Mouse (Mus musculus): Measurements from ENCODE around the gene Gm20388. TPM values are rescaled to one million over a fixed set of nuclear protein-coding genes. Genes with fewer than 3 reads are reported as not detected.

Gm20388 gene
- total RNA-seq, 1 experiment from 2014 or later: 10.0 TPM

GRCm38 (mm10) chr8:122076183-122076842 is 2165.7 kb downstream of the Gm20388 start:
- no peak for ATAC-seq (replicated peaks; ENCODE audit: insufficient number of reproducible peaks, low FRiP score, low TSS enrichment, poor library complexity, severe bottlenecking)

DNA sequence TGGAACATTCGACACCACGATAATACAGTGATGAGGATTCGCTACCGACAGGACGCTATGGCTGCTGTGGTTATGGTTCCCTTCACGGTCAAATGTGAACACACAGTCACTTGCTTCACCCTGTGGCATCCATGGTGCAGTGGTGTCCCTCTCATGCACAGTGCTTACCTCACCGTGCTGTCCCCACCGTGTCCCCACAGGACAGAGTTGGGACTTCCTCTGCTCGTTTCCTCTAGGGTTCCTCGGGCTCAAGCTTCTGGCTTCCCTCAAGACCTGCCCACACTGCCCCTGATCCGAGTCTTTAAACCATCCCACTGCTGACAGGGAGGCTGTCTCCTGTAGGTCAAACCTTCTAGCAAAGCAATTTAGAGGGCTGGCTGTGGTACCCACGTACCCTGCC is 2167.7 kb downstream of the Gm20388 start:
- ATAC-seq (replicated peaks; ENCODE audit: insufficient number of reproducible peaks, low FRiP score, low TSS enrichment, poor library complexity, severe bottlenecking): no peak

GRCm38 (mm10) chr8:122079093-122079492 is 2168.5 kb downstream of the Gm20388 start:
- ATAC-seq (replicated peaks; ENCODE audit: insufficient number of reproducible peaks, low FRiP score, low TSS enrichment, poor library complexity, severe bottlenecking): no peak

DNA sequence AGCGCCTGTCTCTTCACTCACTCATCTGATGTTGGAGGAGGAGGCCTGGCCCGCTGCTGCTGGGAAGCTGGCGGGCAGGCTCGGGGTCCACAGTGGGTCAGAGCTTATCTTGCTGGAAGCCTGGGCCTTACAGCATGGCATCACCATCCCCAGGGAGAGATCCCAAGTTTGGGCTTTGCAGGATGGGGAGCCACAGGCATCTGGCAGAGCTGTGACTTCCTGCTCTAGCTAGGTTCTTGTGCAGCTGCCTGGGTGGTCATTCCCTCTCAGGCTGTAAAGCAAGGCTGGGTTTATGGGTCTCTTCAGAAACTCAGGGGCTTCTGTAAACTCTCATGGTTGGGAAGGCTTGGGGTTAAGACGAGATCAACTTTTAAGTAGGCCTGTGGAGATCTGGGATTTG is 2169.7 kb downstream of the Gm20388 start:
- no peak for ATAC-seq (replicated peaks; ENCODE audit: insufficient number of reproducible peaks, low FRiP score, low TSS enrichment, poor library complexity, severe bottlenecking)

DNA sequence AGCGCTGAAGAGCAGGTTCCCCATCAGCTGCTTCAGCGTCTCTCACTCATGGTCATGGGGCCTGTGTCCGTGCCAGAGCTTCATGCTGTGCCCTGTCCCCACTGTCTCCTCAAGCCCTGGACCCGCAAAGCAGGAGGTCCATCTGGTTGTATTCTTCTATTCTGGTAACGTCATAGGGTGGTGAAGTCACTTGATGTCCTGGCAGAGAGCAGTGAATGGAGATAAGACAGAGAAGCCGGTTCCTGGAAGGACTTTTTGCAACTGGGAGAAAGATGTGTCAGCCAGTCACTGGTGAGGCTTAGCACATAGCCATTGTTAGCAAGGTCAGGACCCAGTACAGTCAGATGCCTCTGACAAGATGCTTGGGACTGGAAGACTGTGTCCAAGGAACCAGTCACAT is 2172.8 kb downstream of the Gm20388 start:
- ATAC-seq (replicated peaks; ENCODE audit: insufficient number of reproducible peaks, low FRiP score, low TSS enrichment, poor library complexity, severe bottlenecking): no peak

DNA sequence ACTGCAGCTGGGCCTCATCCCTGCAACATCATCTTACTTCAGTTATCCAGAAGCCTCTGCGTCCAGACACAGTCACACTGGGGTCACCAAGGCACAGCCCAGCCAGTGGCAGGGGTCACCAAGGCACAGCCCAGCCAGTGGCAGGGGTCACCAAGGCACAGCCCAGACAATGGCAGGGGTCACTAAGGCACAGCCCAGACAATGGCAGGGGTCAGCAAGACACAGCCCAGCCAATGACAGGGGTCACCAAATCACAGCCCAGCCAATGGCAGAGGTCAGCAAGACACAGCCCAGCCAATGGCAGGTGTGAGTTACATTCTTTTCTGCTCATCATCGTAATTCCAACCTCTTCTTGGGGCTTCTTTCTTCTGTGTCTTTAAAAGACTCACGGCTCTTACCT is 2173.5 kb downstream of the Gm20388 start:
- ATAC-seq (replicated peaks; ENCODE audit: insufficient number of reproducible peaks, low FRiP score, low TSS enrichment, poor library complexity, severe bottlenecking): no peak

DNA sequence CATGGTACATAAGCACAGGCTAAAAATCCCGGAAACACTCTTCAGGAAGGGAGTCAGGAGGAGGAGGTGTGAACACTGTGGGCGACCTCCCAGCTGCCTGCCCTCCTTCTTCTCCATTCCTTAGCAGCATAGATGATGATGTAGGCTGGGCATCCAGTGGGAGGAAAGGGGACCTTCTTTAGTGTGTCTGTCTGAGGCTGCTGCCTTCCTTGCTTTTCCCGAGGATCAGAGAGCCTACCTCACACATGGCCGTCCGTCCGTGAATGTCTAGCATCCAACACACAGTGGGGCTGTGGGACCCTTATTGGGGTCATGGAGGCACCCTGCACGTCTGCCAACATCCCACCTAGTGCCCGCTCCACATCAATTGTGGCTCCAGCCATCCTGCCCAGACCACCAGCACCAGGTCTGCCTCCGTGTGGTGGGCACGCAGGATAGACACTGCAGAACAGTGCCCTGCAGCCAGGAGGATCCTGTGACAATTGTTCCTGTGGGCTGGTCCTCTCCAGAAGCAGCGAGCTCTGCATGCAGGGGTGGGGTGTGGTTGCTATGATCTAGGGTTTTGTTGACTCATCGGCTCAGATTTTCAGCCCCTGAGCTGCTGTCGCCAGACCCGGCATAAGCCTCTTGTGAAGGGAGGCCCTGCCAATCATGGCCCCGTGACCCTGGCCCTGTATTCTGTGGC is 2174.2 kb downstream of the Gm20388 start:
- ATAC-seq (replicated peaks; ENCODE audit: insufficient number of reproducible peaks, low FRiP score, low TSS enrichment, poor library complexity, severe bottlenecking): no peak

- ATAC-seq (replicated peaks; ENCODE audit: insufficient number of reproducible peaks, low FRiP score, low TSS enrichment, poor library complexity, severe bottlenecking): no peak
Observed at GRCm38 (mm10) chr8:122086064-122086463, 2175.4 kb downstream of the Gm20388 start.

DNA sequence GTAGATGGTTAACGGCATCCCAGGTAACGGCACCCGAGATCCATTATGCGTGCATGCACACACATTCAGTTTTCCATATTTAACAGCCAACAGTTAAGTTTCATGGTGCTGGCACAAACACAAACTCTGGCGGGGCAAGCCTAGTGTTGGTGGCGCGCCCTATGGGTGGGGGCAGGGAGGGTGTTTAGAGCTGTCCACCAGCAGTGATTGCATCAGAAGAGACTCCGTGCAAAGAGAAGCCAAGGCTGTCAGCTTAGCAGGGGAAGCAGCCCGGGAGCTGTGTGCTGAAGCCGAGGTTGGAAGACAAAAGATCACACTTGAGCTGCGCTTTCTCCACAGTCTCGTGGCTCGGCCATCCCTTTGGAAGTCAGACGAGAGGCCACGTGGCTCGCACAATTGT is 2178.0 kb downstream of the Gm20388 start:
- ATAC-seq (replicated peaks; ENCODE audit: insufficient number of reproducible peaks, low FRiP score, low TSS enrichment, poor library complexity, severe bottlenecking): no peak

GRCm38 (mm10) chr8:122089186-122089700 is 2178.6 kb downstream of the Gm20388 start:
- no peak for ATAC-seq (replicated peaks; ENCODE audit: insufficient number of reproducible peaks, low FRiP score, low TSS enrichment, poor library complexity, severe bottlenecking)

DNA sequence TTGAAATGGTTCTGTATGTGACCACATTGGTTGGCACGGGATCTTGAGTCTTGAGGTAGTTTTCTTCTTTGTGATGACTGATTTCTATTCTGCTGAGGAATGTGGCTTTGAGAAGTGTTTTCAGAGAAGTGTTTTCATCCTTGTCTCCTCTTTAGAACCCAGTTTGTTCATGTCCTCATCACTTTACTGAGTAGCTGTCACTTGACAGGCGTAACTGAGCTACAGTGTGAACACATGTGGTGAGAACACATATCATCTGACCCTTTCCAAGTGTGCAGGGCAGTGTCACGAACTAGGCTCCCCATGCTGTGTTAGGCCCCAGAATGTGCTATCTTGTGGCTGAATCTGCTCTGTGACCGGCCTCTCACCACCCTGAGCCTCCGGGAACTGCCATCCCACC is 2181.8 kb downstream of the Gm20388 start:
- no peak for ATAC-seq (replicated peaks; ENCODE audit: insufficient number of reproducible peaks, low FRiP score, low TSS enrichment, poor library complexity, severe bottlenecking)

DNA sequence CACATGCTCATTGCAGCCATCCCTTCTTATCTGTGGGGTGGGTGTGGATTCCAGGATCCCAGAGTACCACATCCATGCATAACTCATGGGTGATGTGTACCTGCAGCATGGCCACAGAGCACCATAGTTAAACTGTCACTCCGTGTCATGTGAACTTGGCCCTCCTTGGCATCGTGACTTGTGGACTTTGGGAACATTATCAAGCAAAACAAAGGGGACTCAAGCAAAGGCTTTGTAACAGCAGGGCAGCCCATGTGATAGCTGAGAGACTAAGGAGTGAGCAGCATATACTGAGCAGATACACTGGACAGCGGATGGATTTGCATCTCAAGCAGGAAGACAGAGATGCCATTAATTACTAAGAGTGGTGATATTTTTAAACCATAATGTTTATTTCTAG is 2188.1 kb downstream of the Gm20388 start:
- no peak for ATAC-seq (replicated peaks; ENCODE audit: insufficient number of reproducible peaks, low FRiP score, low TSS enrichment, poor library complexity, severe bottlenecking)

- no peak for ATAC-seq (replicated peaks; ENCODE audit: insufficient number of reproducible peaks, low FRiP score, low TSS enrichment, poor library complexity, severe bottlenecking)
Observed at GRCm38 (mm10) chr8:122099711-122100220, 2189.1 kb downstream of the Gm20388 start.

DNA sequence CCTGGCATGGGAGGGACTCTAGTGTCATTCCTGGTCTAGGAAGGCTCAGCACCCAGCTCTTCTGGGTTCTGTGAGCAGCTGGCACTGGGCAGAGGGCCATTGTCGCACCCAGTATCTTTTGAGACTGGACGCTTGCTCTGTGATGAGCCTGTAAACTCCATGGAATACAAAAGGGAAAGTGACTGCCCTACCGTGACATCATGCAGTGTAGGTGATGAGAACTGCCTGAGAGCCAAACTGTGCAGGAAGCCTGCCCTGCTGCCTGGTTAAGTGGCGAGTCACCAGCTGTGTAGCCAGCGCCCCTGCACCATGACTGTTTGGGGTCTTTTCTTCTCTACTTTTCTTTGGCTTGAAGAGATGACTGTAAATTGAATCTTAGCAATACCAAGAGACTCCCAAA is 2191.2 kb downstream of the Gm20388 start:
- ATAC-seq (replicated peaks; ENCODE audit: insufficient number of reproducible peaks, low FRiP score, low TSS enrichment, poor library complexity, severe bottlenecking): no peak

GRCm38 (mm10) chr8:122102286-122102685 is 2191.6 kb downstream of the Gm20388 start:
- no peak for ATAC-seq (replicated peaks; ENCODE audit: insufficient number of reproducible peaks, low FRiP score, low TSS enrichment, poor library complexity, severe bottlenecking)

GRCm38 (mm10) chr8:122103241-122103640 is 2192.6 kb downstream of the Gm20388 start:
- no peak for ATAC-seq (replicated peaks; ENCODE audit: insufficient number of reproducible peaks, low FRiP score, low TSS enrichment, poor library complexity, severe bottlenecking)

GRCm38 (mm10) chr8:122104658-122105057 is 2194.0 kb downstream of the Gm20388 start:
- no peak for ATAC-seq (replicated peaks; ENCODE audit: insufficient number of reproducible peaks, low FRiP score, low TSS enrichment, poor library complexity, severe bottlenecking)

GRCm38 (mm10) chr8:122106270-122106669 is 2195.6 kb downstream of the Gm20388 start:
- no peak for ATAC-seq (replicated peaks; ENCODE audit: insufficient number of reproducible peaks, low FRiP score, low TSS enrichment, poor library complexity, severe bottlenecking)

- ATAC-seq (replicated peaks; ENCODE audit: insufficient number of reproducible peaks, low FRiP score, low TSS enrichment, poor library complexity, severe bottlenecking): no peak
Observed at GRCm38 (mm10) chr8:122110240-122110866, 2199.7 kb downstream of the Gm20388 start.

DNA sequence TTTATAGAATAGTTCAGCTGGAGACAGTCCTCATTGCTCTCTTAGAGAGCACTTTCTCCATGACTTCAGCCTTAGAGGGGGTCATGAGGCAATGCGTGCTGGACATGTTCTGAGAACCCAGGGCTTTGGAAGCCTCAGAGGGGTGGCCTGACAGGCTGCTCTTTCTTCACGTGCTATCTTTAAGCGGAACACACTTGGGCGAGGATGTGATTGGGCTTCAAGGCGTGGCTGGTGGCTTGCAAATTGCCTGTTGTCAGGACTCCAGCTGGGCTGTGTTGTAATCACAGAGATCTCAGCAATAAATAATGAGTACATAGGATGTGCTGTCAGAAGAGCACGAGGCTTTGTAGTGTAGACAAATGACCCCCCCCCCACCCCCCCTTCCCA is 2200.2 kb downstream of the Gm20388 start:
- ATAC-seq (replicated peaks; ENCODE audit: insufficient number of reproducible peaks, low FRiP score, low TSS enrichment, poor library complexity, severe bottlenecking): no peak

Measured in monocyte, adult 5-6 weeks (primary cell).